Mouse (Mus musculus) embryo, embryonic 9.5 days (tissue): ENCODE results near the gene Olfr91.
"Not testable (repeated sequence)": the region's sequence is repeated elsewhere in the genome, so short reads cannot be mapped to it uniquely, and the experiment has no call there.

Experiments
- DNase-seq: peaks from one replicate; pipeline ENCODE4 v3.0.0-alpha.2; 2017; ENCODE audit errors: extremely low spot score

Olfr91 gene

DNA sequence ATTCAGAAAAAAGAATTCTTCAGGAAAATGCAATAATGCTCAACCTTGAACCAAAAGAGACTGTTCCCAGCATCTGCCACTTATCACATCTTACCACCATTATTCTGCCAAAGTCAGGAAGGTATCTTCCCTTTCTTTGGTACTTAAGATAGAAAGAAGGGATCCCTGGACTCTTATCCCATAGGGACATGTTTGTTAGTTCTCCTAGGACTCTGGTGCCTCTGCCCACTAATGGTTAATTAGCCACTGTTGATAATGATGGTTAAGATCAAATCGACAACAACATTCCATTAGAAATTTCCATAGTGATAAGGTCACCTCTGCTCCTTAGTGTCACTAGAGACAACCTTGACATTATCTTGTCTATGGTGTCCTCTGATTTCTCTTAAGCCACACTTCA is at the start of gene Olfr91:
TSS of gene Olfr91 (minus strand) at position 101 of the 400 bp plus-strand sequence.
- no peak for DNase-seq

DNA sequence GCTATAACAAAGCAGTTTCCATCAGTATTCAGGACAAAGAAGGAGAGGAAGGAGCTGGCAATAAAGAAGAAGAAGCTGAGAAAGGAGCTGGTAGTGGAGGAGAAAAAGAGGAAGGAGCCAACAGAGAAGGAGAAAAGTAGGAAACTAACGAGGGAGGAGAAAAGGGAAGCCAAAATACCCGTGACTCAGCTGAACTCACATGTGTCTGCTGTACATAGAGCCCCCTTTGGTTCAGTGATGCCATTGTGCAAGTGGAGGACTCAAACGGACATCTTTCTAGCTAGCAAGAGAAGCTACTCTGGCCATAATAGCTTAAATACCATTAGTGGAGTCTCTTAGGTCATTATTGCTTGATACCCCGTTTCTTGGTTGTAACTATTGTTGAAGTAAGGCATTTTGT is 33.3 kb upstream of the Olfr91 start:
- not testable (repeated sequence) for DNase-seq

DNA sequence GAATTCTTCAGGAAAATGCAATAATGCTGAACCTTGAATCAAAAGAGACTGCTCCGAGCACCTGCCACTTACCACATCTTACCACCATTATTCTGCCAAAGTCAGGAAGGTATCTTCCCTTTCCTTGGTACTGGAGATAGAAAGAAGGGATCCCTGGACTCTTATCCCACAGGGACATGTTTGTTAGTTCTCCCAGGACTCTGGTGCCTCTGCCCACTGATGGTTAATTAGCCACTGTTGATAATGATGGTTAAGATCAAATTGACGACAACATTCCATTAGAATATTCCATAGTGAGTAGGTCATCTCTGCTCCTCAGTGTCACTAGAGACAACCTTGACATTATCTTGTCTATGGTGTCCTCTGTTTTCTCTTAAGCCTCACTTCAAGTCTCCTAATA is 21.9 kb upstream of the Olfr91 start, which contains the start of gene Olfr92:
TSS of gene Olfr92 (minus strand) at position 101 of the 400 bp plus-strand sequence.
- DNase-seq = no peak

DNA sequence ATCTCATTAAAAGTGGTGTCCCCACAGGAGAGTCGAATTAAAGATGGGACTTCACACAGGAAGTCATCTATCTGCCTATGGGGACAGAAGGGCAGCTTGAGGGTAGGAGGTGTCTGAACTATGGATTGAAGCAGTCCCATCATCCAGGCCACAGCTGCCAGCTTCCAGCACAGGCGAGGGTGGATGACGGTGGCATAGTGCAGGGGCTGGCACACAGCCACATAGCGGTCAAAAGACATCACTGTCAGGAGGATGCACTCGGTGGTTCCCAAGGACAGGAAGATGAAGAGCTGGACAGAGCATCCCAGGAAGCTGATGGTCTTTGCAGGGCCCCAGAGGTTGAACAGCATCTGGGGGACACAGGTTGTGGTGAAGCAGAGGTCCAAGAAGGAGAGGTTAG is 4.8 kb downstream of the Olfr91 start:
- DNase-seq = no peak

DNA sequence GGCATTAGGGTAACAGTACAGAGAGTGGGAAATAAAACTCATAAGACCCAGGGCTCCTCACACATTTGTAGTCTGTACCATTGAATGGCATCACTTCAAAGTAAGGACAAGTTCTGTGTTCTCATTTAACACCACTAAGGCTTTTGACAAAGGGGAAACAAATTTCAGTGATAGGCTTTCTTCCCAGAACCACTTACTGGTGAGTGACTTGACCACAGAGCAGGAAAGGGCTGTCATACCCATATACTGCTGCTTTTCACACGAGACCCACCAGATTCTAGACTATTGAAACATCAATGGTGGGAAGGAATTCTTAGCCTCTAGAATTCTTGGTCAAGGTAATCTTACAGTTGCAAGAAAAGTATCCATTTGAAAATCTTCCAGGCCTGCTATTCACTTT is 5.9 kb downstream of the Olfr91 start:
- DNase-seq = no peak

DNA sequence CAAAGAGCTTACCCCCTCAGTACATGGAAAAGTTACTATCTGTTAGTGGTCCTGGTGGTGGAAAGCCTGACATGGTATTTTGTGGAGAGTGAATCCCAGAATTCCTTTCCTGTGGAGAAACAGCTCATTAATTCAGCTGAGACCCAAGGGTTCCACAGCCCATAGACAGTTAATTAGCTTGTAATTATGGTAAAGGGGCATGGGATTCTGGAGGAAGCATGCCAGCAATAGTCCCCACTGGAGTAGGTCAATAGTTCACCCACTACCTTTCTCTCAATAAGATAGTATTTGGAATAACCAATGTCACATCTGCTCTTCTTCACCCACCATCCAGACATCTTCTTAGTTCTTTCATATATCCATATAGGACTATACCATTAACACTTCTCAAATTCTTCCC is 9.7 kb downstream of the Olfr91 start, which contains the start of gene Olfr90:
TSS of gene Olfr90 (minus strand) at position 101 of the 400 bp plus-strand sequence.
- DNase-seq = no peak

DNA sequence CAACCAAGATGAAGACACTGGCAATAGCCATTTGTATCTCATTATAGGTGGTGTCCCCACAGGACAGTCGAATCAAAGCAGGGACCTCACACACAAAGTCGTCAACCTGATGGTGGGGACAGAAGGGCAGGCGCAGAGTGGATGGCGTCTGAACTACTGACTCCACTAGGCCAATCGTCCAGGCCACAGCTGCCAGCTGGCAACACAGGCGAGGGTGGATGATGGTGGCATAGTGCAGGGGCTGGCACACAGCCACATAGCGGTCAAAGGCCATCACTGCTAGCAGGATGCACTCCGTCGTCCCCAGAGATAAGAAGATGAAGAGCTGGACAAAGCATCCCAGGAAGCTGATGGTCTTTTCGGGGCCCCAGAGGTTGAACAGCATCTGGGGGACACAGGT is 12.5 kb downstream of the Olfr91 start:
- DNase-seq = no peak

DNA sequence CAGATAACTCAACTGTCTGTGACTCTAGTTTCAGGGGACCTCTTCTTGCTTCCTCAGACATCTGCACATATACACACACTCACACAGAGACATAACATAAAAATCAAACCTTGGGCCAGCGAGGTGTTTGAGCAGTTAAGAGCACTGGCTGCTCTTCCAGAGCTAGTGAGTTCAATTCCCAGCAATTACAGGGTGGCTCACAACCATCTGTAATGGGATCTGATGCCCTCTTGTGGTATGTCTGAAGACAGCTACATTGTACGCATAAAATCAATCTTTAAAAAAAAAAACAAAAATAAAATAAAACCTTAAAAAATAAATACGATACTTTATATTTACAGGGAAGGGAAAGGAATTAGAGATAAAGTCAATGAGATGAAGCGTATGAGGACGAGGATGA is 13.4 kb downstream of the Olfr91 start:
- DNase-seq = no peak

DNA sequence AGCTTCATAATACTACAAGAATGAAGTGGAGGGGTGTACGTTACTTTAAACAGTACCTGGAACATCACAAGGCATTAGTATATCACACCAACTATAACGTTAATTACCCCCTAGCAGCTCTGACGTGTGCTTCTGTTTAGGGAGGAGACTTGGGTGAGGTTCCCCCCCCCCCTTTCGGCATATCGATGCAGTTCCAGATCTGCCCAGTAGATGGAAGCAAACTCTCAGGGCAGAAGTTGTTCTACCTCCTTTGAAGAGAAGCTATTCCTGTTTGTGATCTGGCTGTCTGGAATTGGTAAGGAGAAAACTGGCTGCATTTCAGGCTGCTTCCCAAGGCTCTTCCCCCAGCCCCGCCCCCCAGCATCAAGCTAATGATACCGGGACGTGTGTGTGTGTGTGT is 14.8 kb downstream of the Olfr91 start:
- peak; percentile 82 for DNase-seq

DNA sequence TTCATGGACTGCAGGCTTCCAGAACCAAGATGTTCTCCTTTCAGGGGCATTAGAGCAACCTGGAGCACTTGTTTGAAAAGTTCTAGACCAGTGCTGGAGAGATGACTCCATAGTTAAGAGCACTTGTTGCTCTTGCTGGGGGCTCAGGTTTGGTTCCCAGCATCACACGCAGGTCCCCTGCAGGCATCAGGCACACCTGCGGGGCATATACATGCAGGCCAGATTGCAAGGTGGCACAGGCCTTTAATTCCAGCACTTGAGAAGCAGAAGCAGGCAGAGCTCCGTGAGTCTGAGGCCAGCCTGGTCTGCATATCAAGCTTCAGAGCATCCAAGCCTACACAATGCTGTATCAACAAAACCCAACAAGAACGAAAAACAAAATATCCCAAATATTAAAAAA is 16.4 kb downstream of the Olfr91 start:
- DNase-seq = no peak

DNA sequence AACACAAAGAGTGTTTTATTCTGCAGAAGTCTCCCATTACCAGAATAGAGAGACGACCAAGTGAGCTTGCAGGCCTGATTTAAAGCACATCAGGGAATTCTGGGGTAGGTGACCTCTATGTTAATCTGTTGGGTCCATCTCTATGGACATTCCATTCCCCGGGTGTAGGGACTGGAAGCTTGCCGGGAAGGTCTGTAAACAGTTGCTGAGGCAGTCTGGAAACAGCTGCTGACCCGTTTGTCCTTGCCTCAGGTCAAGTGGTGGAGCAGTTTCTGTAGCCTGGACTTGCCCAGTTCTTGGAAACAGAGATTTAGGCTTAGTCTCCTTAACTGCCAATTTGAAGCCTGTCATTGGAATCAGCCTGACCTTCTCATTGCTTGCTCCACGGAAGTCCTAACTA is 18.0 kb downstream of the Olfr91 start:
- DNase-seq = peak; percentile 11

DNA sequence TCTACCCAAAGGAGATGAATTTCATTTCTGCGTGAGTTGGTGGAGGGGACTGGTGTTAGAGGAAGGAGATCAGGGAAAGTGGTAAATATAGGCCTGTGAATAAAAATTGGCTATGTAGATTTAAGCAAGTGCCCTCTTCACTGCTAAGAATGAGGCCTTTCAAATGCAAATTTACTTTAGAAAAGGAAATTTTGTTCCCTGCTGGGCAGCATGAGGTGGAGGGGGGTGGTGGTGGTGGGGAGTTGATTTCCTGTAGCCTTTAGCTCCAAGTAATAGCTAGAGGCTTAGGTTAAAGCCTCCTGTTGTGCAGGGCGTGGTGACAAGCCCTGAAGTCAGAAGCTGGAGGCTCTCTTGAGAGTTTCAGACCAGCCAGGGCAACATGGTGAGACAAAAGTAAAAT is 19.1 kb downstream of the Olfr91 start:
- DNase-seq = no peak

DNA sequence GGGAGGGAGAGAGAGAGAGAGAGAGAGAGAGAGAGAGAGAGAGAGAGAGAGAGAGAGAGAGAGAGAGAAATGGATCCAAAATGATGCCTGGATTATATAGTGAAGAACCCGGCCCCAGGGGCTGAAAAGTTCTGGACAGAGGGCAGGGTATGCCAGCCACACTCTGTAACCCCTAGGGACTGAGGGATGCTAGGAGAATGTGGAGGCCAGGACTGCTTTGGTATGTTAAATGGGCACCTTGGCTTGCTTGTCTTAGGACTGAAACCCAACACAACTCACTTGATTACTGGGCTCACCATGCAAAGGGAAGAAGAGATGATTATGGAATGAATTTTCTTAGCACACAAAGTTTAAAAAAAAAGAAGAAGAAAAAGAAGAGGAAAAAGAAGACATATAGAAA is 19.9 kb downstream of the Olfr91 start:
- DNase-seq = no peak

DNA sequence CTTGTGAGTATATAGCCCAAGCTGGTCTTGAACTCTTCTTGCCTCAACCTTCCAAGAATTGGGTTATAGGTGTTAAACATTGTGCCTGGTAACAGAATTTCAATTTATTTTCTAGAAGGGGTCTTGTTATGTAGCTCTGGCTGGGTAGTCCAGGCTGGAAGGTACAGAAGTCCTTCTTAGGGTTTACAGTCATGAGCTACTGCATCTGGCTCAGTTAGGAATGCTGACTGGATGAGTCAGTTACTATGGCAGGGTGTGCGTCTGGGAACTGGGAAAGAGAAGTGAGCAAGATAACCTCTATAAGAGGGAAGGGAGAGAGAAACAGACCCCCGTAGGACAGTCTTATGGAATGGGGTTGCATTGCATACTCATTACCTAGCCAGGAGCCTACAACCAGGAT is 22.3 kb downstream of the Olfr91 start:
- no peak for DNase-seq

DNA sequence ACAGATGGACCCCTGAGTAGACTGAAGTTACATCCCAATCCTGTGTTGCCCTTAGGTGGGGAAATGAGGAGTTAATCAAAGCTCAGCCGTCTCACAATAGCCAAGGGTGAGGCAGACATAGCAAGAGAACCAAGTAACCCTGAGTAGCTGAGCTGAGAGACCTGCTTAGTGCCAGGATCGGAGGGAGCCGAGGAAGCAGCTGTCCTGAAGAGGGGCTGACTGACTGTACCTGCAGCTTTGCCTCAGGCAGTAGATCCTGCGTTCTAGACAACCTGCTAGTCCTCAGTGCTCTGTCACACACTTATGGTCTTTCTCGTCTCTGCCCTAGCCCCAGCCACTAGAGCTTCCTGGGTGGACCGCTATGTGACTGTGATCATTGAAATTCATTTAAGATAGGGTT is 22.9 kb downstream of the Olfr91 start:
- DNase-seq = no peak

DNA sequence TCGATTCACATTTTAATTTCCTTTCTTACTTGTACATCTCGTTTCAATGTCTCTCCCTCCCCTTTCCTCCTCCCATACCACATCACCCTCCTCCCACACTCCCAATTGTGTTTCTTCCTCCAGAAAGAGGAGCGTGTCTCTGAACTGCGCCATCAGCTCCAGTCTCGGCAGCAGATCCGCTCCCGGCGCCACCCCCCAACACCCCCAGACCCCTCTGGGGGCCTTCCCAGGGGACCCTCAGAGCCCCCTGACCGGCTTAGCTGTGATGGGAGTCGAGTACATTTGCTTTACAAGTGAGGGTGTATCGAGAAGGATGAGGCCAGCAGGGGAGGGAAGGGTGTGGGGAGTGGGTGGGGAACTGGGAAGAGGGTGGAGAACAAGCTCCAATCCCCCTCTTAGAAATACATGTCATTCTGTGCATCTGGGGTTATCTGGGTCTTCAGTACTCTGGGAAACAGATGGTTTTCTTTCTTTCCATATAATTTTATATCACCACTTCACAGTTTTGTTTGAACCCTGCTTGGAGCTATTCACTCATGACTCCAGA is 25.3 kb downstream of the Olfr91 start:
- DNase-seq = no peak

DNA sequence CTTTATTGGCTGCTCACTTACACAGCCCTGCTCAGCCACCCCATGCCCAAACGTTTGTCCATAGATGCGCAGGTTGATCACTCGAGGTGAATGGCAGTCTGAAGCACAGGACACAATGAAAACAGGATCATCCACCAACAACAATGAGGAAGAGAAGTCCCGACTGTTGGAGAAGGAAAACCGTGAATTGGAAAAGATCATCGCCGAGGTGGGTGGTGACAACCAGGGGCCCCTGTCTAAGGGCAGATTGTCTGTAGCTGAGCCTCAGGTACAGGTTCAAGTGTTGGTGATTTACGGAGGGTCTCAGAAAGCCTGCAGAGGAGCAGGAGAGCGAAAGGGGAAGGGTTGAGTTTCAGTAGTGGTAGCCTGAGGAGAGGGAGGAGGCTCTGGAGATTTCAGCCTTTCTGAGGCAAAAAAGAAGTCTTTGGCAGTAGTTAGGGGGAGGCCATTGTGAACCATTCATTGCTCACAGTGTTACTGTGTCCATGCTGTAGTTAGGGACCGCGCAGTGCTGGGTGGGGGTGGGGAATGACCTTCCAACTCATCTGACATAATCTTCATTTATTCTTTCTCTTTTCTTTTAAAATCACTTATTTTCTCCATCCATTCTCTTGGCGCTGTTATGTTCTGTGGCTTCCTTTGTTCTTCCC is 25.9 kb downstream of the Olfr91 start:
- no peak for DNase-seq

DNA sequence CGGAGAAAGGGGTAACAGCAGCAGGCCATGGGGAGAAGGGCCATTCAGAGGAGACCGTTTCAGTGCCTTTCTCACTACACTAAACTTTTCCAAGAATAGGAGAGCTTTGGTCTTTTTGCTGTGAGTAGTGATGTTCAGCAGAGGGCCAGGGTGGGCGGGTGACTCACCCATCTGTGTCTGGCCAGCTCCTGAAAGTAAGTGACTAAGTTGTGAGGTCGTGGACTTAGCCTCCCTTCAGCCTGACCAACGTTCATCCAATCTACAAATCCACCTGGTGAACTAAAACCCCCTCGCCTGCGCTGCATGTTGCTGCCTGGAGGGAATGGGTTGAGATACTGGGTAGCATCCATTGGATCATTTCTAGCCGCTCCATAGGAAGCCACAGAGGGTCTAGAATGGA is 28.0 kb downstream of the Olfr91 start:
- no peak for DNase-seq

DNA sequence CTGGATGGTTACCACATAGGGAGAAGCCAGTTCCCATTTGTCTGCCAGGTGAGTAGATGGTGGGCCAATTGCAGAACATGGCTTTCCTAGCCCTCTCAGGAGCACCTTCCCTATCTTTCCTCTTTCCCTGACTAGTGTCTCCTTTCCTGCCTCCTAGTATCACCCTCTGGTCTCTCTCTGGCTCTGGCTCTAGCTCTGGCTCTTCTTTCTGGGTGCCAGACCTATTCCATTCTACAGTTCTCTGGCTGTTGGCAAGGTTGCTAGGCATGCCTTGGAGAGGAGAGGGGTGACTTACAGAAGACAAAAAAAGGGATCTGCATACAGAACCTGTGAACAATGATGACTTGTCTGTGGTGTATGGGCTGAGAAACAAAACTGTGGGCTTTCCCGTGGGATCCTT is 30.2 kb downstream of the Olfr91 start:
- DNase-seq = no peak

DNA sequence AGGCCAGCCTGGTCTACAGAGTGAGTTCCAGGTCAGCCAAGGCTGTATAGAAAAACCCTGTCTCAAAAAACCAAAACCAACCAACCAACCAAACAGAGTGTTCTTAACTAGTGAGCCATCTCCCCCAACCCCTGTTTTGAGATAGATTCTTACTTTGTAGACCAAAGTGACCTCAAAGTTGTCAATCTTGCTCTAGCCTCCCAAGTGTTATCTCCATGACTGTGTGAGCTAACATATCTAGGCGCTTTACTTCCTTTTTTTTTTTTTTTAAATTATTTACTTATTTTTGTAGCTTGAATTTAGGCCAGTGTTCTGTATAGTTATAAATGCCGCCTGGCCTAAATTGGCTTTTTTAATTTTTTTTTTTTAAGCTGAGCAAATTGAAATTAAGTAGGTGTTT is 32.1 kb downstream of the Olfr91 start:
- DNase-seq = no peak

DNA sequence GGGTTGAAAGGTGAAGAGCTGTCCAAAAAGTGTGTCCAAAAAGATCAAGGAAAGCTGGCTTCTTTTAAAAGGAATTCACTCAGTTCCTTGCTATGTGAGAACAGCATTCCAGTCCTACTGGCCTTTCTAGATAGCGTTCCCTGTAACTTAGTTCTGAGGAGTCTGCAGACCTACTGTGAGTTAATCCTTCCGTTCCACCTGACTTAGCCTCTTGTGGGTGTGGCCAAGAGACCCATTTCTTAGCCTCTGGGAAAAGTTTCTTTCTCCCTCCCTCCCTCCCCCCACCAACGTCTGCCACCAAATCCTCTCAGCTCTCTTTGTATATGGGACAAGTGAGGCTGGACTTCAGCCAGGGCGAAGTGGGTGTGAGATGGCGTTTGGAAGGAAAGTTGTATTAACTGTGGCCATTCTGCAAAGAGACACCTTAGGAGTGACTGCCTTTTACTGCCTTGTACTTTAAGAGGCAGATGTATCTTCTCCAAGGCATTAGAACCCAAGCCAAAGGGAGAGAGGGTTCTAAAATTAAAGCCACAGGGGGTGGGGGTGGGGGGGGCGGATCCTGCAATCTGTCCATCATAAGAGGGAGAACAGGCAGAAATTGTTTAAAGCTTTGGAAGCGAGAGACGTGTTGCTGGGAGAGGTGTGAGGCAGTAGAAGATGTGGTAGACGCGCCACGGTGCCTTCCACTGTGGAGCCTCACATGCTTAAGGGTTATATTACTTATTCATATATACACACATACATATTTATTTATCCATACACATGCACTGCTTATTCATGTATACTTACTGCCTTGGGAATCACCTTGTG is 34.2 kb downstream of the Olfr91 start:
- no peak for DNase-seq

DNA sequence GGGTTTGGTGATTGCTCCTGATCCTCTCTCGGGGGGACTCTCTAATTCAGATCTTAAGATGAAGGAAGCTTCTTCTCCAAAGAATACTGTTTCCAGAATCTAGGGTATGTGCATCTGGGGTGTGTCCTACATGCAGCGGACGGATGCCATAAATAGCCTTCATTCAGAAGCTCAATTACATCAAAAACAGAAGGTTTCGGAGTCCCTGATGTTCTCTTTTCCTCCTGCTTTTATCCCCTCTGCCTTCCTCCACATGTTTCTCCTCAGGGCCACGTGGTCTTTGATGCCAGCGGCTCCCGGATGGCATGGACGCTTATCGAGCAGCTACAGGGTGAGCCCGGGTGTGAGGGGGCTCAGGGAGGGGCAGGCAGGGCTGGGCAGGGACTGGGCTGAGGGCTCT is 35.0 kb downstream of the Olfr91 start:
- no peak for DNase-seq

DNA sequence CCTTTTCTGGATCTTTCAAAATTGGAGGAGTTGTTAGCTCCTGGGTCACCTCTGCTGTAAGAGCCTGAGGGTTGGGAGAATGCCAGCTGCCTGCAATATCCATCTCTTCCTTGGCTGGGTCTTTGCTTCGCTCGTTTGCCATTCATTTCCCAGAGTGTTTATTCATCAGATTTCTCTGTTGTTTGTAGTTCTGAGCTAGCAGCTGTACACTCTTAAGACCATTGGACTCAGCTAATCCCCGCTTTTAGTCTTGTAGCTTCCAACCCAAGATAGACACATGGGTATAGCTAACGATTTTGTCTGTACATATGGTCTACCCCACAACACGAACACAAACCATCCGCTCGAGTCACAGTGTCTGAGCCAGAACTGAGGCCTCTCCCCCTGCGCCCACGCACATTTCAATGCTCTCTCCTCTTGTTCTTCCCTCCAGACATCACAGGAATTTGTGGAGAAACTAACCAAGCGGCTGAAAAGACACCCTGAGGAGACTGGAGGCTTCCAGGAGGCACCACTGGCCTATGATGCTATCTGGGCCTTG is 35.9 kb downstream of the Olfr91 start:
- no peak for DNase-seq
